Mouse (Mus musculus): ENCODE results near the gene Ndufs2.

GRCm38 (mm10) chr1:171265971-171266744 is 15.0 kb upstream of the Ndufs2 start:
- no peak for TF ChIP-seq CTCF (IDR thresholded peaks at IDR 0.05; ENCODE audit: control insufficient read depth, insufficient read depth, insufficient replicate concordance, low read depth, low read length)
- TF ChIP-seq POLR2A (IDR thresholded peaks at IDR 0.05; ENCODE audit: control insufficient read depth, low read depth, low read length) = no peak
